Mouse (Mus musculus): ENCODE measurements around the gene Gm49405.

The Gm49405 gene

DNA sequence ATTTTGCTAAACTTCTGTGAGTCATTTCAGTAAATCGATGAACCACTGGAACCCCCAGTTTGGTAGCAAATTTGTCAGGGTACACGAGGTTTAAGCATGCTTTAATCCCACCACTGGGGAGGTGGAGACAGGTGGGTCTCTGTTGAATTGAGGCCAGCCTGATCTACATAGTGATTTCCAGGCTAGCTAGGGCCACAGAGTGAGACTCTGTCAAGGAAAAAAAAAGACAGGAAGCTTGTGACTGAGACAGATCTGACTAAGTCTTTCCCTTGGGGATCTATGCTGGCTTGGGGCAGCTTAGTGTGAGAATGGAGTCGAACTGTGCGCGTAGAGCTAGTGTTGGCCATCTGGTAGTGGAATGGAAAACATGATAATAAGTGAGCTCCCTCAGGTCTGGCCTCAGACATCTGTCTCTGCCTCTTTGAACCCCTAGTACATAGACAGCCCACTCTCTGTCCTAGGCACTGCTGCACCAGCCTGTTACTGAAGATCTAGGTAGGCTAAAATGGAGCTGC lies 52.1 kb downstream of the Gm49405 start:
- no peak for DNase-seq

DNA sequence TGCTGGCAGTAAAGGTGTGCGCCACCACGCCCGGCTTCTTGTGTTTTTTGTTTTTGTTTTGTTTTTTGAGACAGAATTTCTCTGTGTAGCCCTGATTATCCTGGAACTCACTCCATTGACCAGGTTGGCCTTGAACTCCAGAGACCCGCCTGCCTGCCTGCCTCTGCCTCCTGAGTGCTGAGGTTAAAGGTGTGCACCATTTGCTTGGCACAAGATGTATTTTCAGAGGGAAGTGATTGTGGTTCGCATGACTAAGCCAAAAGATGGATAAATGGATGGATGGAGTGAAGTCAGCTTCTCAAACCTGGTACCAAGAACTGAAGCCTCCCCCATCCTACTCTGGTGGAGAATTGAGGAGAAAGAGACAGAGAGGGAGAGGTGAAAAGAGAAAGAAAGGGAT lies 54.2 kb downstream of the Gm49405 start:
- no peak for DNase-seq

Data from layer of hippocampus, adult 9-11 months (tissue).